Comparison of ENCODE assay signal across 8 mouse cellular contexts in the genomic region with DNA sequence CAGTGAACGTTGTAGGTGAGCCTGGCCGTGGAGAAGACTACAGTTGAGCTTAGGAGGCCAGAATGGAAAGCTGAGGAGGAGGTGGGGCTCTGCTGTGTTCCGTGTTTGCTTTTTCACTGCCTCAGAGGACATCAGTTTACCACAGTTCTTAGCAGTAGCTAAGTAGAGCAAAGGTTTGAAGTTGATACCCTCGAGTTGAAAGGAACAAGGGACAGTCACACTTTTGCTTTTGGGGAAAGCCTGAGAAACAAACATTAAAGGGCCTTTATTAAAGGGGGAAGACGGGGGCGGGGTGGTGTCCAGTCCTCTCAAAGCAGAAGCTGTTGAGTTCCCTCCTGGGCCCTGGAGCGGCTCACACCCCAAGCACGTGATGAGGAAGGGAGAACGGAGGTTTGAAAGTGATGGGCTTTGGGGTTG. TPM values are rescaled to one million over a fixed set of nuclear protein-coding genes. Genes with fewer than 3 reads are reported as not detected.
DNase-seq lines count a peak whose midpoint lies in the region; ATAC-seq and TF ChIP-seq lines count a peak whose summit lies in the region.

No protein-coding gene starts in this region.

- no peaks in the 10 kb centered on the region for H3K27me3 ChIP-seq in kidney, postnatal 0 days (ENCODE audit: insufficient read depth, low read length)
- H3K27me3 ChIP-seq in embryonic facial prominence, embryonic 10.5 days (replicated peaks; ENCODE audit: low read depth, poor library complexity, severe bottlenecking) = peaks cover 56% of the 10 kb centered on the region
- H3K27me3 ChIP-seq in hindbrain, embryonic 13.5 days = peaks cover 44% of the 10 kb centered on the region
- peaks cover 15% of the 10 kb centered on the region; the same call in 1 of the 2 replicates for H3K27me3 ChIP-seq in lung, embryonic 15.5 days

- TF ChIP-seq CTCF in kidney, postnatal 0 days (IDR thresholded peaks at IDR 0.05; ENCODE audit: low read depth) = no peak

- H3K9ac ChIP-seq in kidney, postnatal 0 days (ENCODE audit: low read depth, low read length) = peak overlapping the region; percentile 58; the same call in 1 of the 2 replicates
- H3K9ac ChIP-seq in hindbrain, embryonic 13.5 days = peak overlapping the region; percentile 69; the same call in 1 of the 2 replicates
- H3K9ac ChIP-seq in lung, embryonic 15.5 days = peak overlapping the region; percentile 66; the same call in 1 of the 2 replicates

- 0 out of 2 replicates have a peak overlapping the region, but pooled peaks have one; percentile 6 for H3K27ac ChIP-seq in kidney, postnatal 0 days
- H3K27ac ChIP-seq in embryonic facial prominence, embryonic 10.5 days (replicated peaks) = no peak overlapping the region
- H3K27ac ChIP-seq in hindbrain, embryonic 13.5 days = no peak overlapping the region
- peak overlapping the region; percentile 84 for H3K27ac ChIP-seq in lung, embryonic 15.5 days

- H3K9me3 ChIP-seq in kidney, postnatal 0 days (replicated peaks; ENCODE audit: low read length) = no peaks in the 10 kb centered on the region
- no peaks in the 10 kb centered on the region for H3K9me3 ChIP-seq in embryonic facial prominence, embryonic 10.5 days
- no peaks in the 10 kb centered on the region for H3K9me3 ChIP-seq in hindbrain, embryonic 13.5 days
- H3K9me3 ChIP-seq in lung, embryonic 15.5 days = no peaks in the 10 kb centered on the region

- H3K4me1 ChIP-seq in kidney, postnatal 0 days (replicated peaks; ENCODE audit: insufficient read depth, low read length) = peaks cover 6% of the 10 kb centered on the region; the same call in 1 of the 2 replicates
- H3K4me1 ChIP-seq in embryonic facial prominence, embryonic 10.5 days = peaks cover 22% of the 10 kb centered on the region
- H3K4me1 ChIP-seq in hindbrain, embryonic 13.5 days (replicated peaks) = peaks cover 22% of the 10 kb centered on the region
- peaks cover 20% of the 10 kb centered on the region; the same call in 1 of the 2 replicates for H3K4me1 ChIP-seq in lung, embryonic 15.5 days

- 10% methylated on average over 9 of the region's 9 CpGs for WGBS in kidney, postnatal 0 days
- 2% methylated on average over 9 of the region's 9 CpGs for WGBS in embryonic facial prominence, embryonic 10.5 days
- WGBS in hindbrain, embryonic 13.5 days = 6% methylated on average over 9 of the region's 9 CpGs
- 2% methylated on average over 9 of the region's 9 CpGs for WGBS in lung, embryonic 15.5 days

- no peaks in the 10 kb centered on the region for H3K36me3 ChIP-seq in kidney, postnatal 0 days (ENCODE audit: insufficient read depth, low read length)
- H3K36me3 ChIP-seq in embryonic facial prominence, embryonic 10.5 days (replicated peaks) = no peaks in the 10 kb centered on the region
- no peaks in the 10 kb centered on the region for H3K36me3 ChIP-seq in hindbrain, embryonic 13.5 days
- no peaks in the 10 kb centered on the region for H3K36me3 ChIP-seq in lung, embryonic 15.5 days

- no peak for ATAC-seq in kidney, postnatal 0 days (replicated peaks; ENCODE audit: low FRiP score, low read depth)
- no peak; the same call in 1 of the 2 replicates for ATAC-seq in hindbrain, embryonic 13.5 days (ENCODE audit: low FRiP score)
- 0 out of 2 replicates have a peak, but pooled peaks have one; percentile 17 for ATAC-seq in lung, embryonic 15.5 days (ENCODE audit: borderline replicate concordance, extremely low read depth, low FRiP score, low TSS enrichment)
- ATAC-seq in neutrophil, adult 5-6 weeks (ENCODE audit: extremely low read depth, insufficient number of reproducible peaks, low FRiP score, poor library complexity, severe bottlenecking) = peak; percentile 57

- peak overlapping the region; percentile 52 for H3K4me3 ChIP-seq in kidney, postnatal 0 days (replicated peaks; ENCODE audit: low read depth, low read length)
- H3K4me3 ChIP-seq in embryonic facial prominence, embryonic 10.5 days = peak overlapping the region; percentile 79
- peak overlapping the region; percentile 57 for H3K4me3 ChIP-seq in hindbrain, embryonic 13.5 days
- peak overlapping the region; percentile 61 for H3K4me3 ChIP-seq in lung, embryonic 15.5 days

- peak overlapping the region; percentile 100 for H3K4me2 ChIP-seq in kidney, postnatal 0 days (ENCODE audit: low read length)
- peak overlapping the region; percentile 100 for H3K4me2 ChIP-seq in hindbrain, embryonic 13.5 days
- H3K4me2 ChIP-seq in lung, embryonic 15.5 days = peak overlapping the region; percentile 100

- DNase-seq in kidney, postnatal 0 days (ENCODE audit: low spot score) = peak; percentile 16
- DNase-seq in kidney, adult 18-20 months = no peak
- peak; percentile 18 for DNase-seq in embryonic facial prominence, embryonic 10.5 days (ENCODE audit: low spot score)
- DNase-seq in ovary, postnatal 10 days (ENCODE audit: low spot score) = no peak
- no peak for DNase-seq in adipocyte (ENCODE audit: low spot score)

RNA-seq across cellular contexts. Expression of a gene that starts 1.1 kb away (rescaled TPM):
- polyA plus RNA-seq in kidney, postnatal 0 days (2015; fragmentation: Nextera tagmentation; extraction: Ambion mirVana) = 9.0 and 10.4 TPM in 2 replicates
- polyA plus RNA-seq in embryonic facial prominence, embryonic 10.5 days (2016; fragmentation: Nextera tagmentation; extraction: Ambion mirVana) = 6.0 and 6.4 TPM in 2 replicates
- polyA plus RNA-seq in hindbrain, embryonic 13.5 days (2015; fragmentation: Nextera tagmentation; extraction: Ambion mirVana) = 2.5 and 3.2 TPM in 2 replicates
- 16.8 and 17.9 TPM in 2 replicates for polyA plus RNA-seq in lung, embryonic 15.5 days (2015; fragmentation: Nextera tagmentation; extraction: Ambion mirVana)
- 24.9 and 25.3 TPM in 2 replicates for total RNA-seq in neutrophil, adult 5-6 weeks (2017)

Comparison
In these comparisons a context has a peak if more than half of its experiments do, and no peak if none do; other contexts are left out.
1. DNase-seq: peak in kidney, postnatal 0 days (single experiment) and embryonic facial prominence, embryonic 10.5 days (single experiment); none in kidney, adult 18-20 months (single experiment), ovary, postnatal 10 days (single experiment) and adipocyte (single experiment).
2. ATAC-seq: peak in lung, embryonic 15.5 days (single experiment) and neutrophil, adult 5-6 weeks (single experiment); none in kidney, postnatal 0 days (single experiment) and hindbrain, embryonic 13.5 days (single experiment).
3. H3K27ac ChIP-seq: peak in kidney, postnatal 0 days (single experiment) and lung, embryonic 15.5 days (single experiment); none in embryonic facial prominence, embryonic 10.5 days (single experiment) and hindbrain, embryonic 13.5 days (single experiment).
4. Peak in every context shown above with its lines, with median percentiles within 50 percentile points of each other: H3K4me2 ChIP-seq, H3K4me3 ChIP-seq and H3K9ac ChIP-seq.